In genomic region chr17:10695421-10695820, GRCm38 (mm10) we compare ENCODE assay signal across 13 mouse cellular contexts.
"Had no signal": no experiment of that assay in that cellular context is flagged by ENCODE, and none has a peak within 500 bp of the region (broad histone marks: within the 10 kb centered on the region; RNA-seq: fewer than 3 reads in every experiment).

No protein-coding gene starts in this region.

- DNase-seq: lung, adult 18-20 months; lung, embryonic 14.5 days; lung, postnatal 10 days; lung, postnatal 4 days; midbrain, embryonic 14.5 days; retina, postnatal 1 day; right cerebral cortex, adult 18-20 months; right cerebral cortex, postnatal 25 days; right cerebral cortex, postnatal 4 days; spleen, adult 18-20 months; thymus, adult 18-20 months; thymus, postnatal 14 days; thymus, postnatal 36 days had no signal
